Mouse (Mus musculus): ENCODE results near the gene Limk1.

DNA sequence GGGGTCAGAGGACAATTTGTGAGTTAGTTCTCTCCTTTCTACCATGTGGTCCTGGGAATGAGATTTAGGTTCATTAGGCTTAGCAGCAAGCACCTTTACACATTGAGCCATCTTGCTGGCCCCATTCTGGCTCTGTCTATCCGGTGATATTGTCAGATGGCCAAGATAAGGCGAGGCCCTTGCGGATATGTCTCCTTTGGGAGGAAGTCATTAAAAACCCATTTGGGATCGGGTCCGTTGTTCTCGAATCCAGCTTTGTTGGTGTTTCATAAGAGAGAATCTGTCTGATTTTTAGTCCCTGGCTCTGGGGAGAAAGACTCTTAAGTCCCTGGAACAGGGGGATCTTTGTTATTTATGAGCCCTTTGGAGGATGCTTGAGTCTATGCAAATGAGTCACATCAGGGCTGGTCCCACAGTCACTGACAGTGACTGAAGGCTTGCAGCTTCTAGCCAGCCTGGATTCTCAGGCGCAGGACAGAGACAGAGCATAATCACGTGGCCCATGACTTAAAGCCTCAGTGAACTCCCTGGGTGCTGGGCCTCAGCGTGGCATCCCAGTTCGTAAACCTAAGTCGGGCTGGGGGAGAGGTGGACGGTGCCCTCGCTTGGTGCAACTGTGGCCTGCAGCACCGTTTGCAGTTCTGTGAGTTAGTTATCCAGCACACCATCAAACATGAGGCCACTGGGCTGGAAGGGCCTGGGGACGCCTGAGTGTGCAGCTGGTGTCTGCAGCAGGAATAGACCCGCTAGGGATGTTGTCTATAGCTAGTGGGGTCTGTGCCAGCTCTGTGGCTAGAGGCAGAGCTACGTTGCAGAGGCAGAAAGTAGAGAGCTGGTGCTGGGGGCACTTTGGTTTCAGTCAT lies 16.8 kb downstream of the Limk1 start:
- TF ChIP-seq CTCF (IDR thresholded peaks at IDR 0.05; ENCODE audit: borderline replicate concordance, extremely low read depth, insufficient read depth, insufficient read length) (no peak), POLR2A (IDR thresholded peaks at IDR 0.05; ENCODE audit: borderline replicate concordance, extremely low read depth, insufficient read depth, insufficient read length, poor library complexity, severe bottlenecking) (no peak)

Data from brain, embryonic 14.5 days (tissue).